Mouse (Mus musculus) C2C12 (cell line): ENCODE results near the gene Pnpo. TPM values are rescaled to one million over a fixed set of nuclear protein-coding genes. Genes with fewer than 3 reads are reported as not detected.

Experiments
- H3K27me3 ChIP-seq: one replicate; pipeline ENCODE4 v1.6.1; 2011; ENCODE audit not compliant: control insufficient read depth, insufficient read depth, insufficient read length
- H3K36me3 ChIP-seq: one replicate; pipeline ENCODE4 v1.6.1; 2011; ENCODE audit not compliant: control insufficient read depth, insufficient read depth
- H3K4me3 ChIP-seq: one replicate; pipeline ENCODE4 v1.5.1; 2011; ENCODE audit warnings: mild to moderate bottlenecking, control low read depth; ENCODE audit not compliant: poor library complexity, insufficient read depth, severe bottlenecking
- H3K79me2 ChIP-seq: one replicate; pipeline ENCODE4 v1.6.1; 2011; ENCODE audit not compliant: control insufficient read depth, insufficient read depth
- H3K79me3 ChIP-seq: one replicate; pipeline ENCODE4 v1.6.1; 2011; ENCODE audit warnings: low read depth, control low read depth
- H3ac ChIP-seq: one replicate; pipeline ENCODE3; 2011; ENCODE audit warnings: low read depth; ENCODE audit not compliant: control insufficient read depth, insufficient read length
- CEBPB ChIP-seq: IDR thresholded peaks from one replicate; pipeline ENCODE4 v1.6.1; 2011; ENCODE audit warnings: low read depth, mild to moderate bottlenecking, control low read depth, moderate library complexity
- CTCF ChIP-seq: IDR thresholded peaks from one replicate; pipeline ENCODE4 v1.5.1; 2011; ENCODE audit not compliant: control insufficient read depth, insufficient read depth, insufficient read length
- FOSL1 ChIP-seq: IDR thresholded peaks from one replicate; pipeline ENCODE4 v1.8.0; 2011; ENCODE audit warnings: mild to moderate bottlenecking, low read length; ENCODE audit not compliant: poor library complexity, insufficient read depth, severe bottlenecking
- MAX ChIP-seq: IDR thresholded peaks from one replicate; pipeline ENCODE4 v1.6.1; 2011; ENCODE audit warnings: mild to moderate bottlenecking, control low read depth
- MYOD1 ChIP-seq: IDR thresholded peaks from one replicate; pipeline ENCODE4 v1.6.1; 2011; ENCODE audit warnings: low read depth; ENCODE audit not compliant: control insufficient read depth, insufficient read length
- MYOG ChIP-seq: IDR thresholded peaks from one replicate; pipeline ENCODE4 v1.6.1; 2011; ENCODE audit not compliant: control insufficient read depth, insufficient read length; ENCODE audit errors: extremely low read depth
- USF1 ChIP-seq: IDR thresholded peaks from one replicate; pipeline ENCODE4 v1.6.1; 2011; ENCODE audit warnings: low read depth, mild to moderate bottlenecking, control low read depth, moderate library complexity
- polyA plus RNA-seq: library from polyadenylated mRNA; unstranded; fragments of >200 nt; fragmentation: generic; extraction: Trizol; gene quantifications from one replicate; pipeline ENCODE4 v1.2.1, GENCODE M21; 2012; ENCODE audit warnings: missing spikeins

Pnpo gene
- polyA plus RNA-seq, 1 experiment: 8.5 TPM

- TF ChIP-seq CEBPB (no peak), USF1 (no peak), CTCF (no peak), FOSL1 (no peak), MYOG (no peak), MYOD1 (no peak), MAX (no peak)
- Histone ChIP-seq H3K79me2 (no peaks in the 10 kb centered on the region), H3K79me3 (no peaks in the 10 kb centered on the region), H3K36me3 (no peaks in the 10 kb centered on the region), H3K27me3 (peaks cover 10% of the 10 kb centered on the region), H3K4me3 (no peak overlapping the region), H3ac (no peak overlapping the region)
These were observed 18.9 kb downstream of the Pnpo start for GRCm38 (mm10) chr11:96924861-96925260.

- Histone ChIP-seq H3K27me3 (no peaks in the 10 kb centered on the region), H3K79me2 (peaks cover 10% of the 10 kb centered on the region), H3K36me3 (no peaks in the 10 kb centered on the region), H3K79me3 (no peaks in the 10 kb centered on the region), H3ac (no peak overlapping the region), H3K4me3 (no peak overlapping the region)
- TF ChIP-seq USF1: no peak
- no peak for TF ChIP-seq MYOG
- TF ChIP-seq CEBPB: peak; percentile 25
- peak; percentile 95 for TF ChIP-seq MAX
- no peak for TF ChIP-seq CTCF
- TF ChIP-seq MYOD1: no peak
- TF ChIP-seq FOSL1: no peak
These were observed 24.8 kb downstream of the Pnpo start for GRCm38 (mm10) chr11:96919003-96919402.

- peaks cover 10% of the 10 kb centered on the region for H3K79me2 ChIP-seq
- no peak overlapping the region for H3K4me3 ChIP-seq
- H3K27me3 ChIP-seq: no peaks in the 10 kb centered on the region
- no peak overlapping the region for H3ac ChIP-seq
- no peaks in the 10 kb centered on the region for H3K36me3 ChIP-seq
- no peak for TF ChIP-seq MAX
- TF ChIP-seq USF1: no peak
- no peak for TF ChIP-seq MYOD1
- TF ChIP-seq CEBPB: no peak
- TF ChIP-seq FOSL1: no peak
- no peak for TF ChIP-seq MYOG
- no peak for TF ChIP-seq CTCF
- H3K79me3 ChIP-seq: no peaks in the 10 kb centered on the region
These were observed 26.4 kb downstream of the Pnpo start for GRCm38 (mm10) chr11:96917415-96917814.

- H3K79me3 ChIP-seq: no peaks in the 10 kb centered on the region
- no peaks in the 10 kb centered on the region for H3K27me3 ChIP-seq
- no peak overlapping the region for H3ac ChIP-seq
- H3K4me3 ChIP-seq: peak overlapping the region; percentile 19
- H3K79me2 ChIP-seq: peaks cover 10% of the 10 kb centered on the region
- H3K36me3 ChIP-seq: no peaks in the 10 kb centered on the region
- no peak for TF ChIP-seq USF1
- no peak for TF ChIP-seq MYOD1
- no peak for TF ChIP-seq MYOG
- no peak for TF ChIP-seq CTCF
- no peak for TF ChIP-seq FOSL1
- TF ChIP-seq MAX: no peak
- TF ChIP-seq CEBPB: no peak
These were observed 26.8 kb downstream of the Pnpo start for GRCm38 (mm10) chr11:96916885-96917396.

DNA sequence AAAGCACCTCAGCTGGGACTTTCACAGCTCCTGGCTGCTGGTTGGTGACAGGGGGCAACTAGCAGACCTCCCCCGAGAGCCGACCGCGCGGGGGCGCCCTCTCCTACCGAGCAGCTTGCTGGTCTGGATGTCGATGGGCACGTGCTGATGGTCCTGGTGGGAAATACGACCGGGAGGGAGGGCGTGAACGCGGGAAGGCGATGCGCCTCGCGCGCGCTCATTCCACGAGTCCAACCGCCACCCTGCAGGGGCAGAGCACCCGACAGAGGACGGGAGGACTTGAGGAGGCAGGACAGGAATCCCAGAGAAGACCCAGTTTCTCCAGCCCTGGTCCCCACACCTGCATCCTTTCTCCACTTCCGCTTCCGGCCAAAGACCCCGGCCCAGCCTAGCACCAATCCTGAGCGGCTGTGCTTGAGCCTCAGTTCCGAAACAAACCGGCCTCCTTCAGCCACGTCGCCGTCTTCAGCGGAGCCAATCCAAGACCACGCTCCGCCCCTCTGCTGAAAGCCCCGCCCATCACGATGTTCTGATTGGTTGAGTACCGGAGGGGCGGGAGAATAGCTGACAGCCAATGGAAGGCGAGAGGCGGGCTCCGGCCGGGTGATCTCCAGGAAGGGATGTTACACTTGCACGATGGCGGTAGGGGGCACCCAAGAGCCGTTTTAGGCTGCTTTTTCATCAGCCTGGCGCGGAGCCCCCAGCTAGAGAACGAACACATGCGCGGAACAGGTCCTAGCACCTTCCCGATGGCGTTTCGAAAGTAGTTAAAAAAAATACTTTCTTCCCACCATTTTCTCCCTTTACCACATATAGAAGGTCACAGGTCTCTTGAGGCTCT lies 27.5 kb downstream of the Pnpo start, which contains the start of gene Cdk5rap3:
Gene Cdk5rap3 (minus strand): TSS at position 453 of the 841 bp plus-strand sequence.
- H3K79me3 ChIP-seq: no peaks in the 10 kb centered on the region
- no peaks in the 10 kb centered on the region for H3K27me3 ChIP-seq
- TF ChIP-seq MAX: peak; percentile 91
- TF ChIP-seq FOSL1: no peak
- no peak for TF ChIP-seq MYOG
- no peak for TF ChIP-seq MYOD1
- peak; percentile 73 for TF ChIP-seq USF1
- no peak for TF ChIP-seq CEBPB
- peak; percentile 87 for TF ChIP-seq CTCF

GRCm38 (mm10) chr11:96912682-96913081 lies 31.1 kb downstream of the Pnpo start:
- no peak overlapping the region for H3K4me3 ChIP-seq
- no peak for TF ChIP-seq MAX
- TF ChIP-seq CEBPB: no peak
- no peak for TF ChIP-seq CTCF
- TF ChIP-seq MYOG: no peak
- TF ChIP-seq MYOD1: no peak
- peaks cover 22% of the 10 kb centered on the region for H3K36me3 ChIP-seq
- no peaks in the 10 kb centered on the region for H3K27me3 ChIP-seq
- no peak overlapping the region for H3ac ChIP-seq
- peaks cover 10% of the 10 kb centered on the region for H3K79me2 ChIP-seq
- H3K79me3 ChIP-seq: no peaks in the 10 kb centered on the region

More for the DNA sequence above, 27.5 kb downstream of the Pnpo start, which contains the start of gene Cdk5rap3:
- H3K79me2 ChIP-seq: peaks cover 10% of the 10 kb centered on the region
- no peaks in the 10 kb centered on the region for H3K36me3 ChIP-seq
- peak within 1 kb of the TSS; percentile 66 for H3ac ChIP-seq
- peak within 1 kb of the TSS; percentile 87 for H3K4me3 ChIP-seq
